Mouse (Mus musculus) heart, adult 2 months (tissue): ENCODE data around the gene Hamp.

ENCODE experiments used
- CTCF ChIP-seq: fragments of 200-600 bp; IDR thresholded peaks from 2 replicates; pipeline ENCODE4 v1.8.1; 2022; ENCODE audit warnings: antibody characterized with exemption, mild to moderate bottlenecking, moderate library complexity
- EP300 ChIP-seq: fragments of 200-500 bp; IDR thresholded peaks from 2 replicates; pipeline ENCODE4 v1.6.1; 2011; ENCODE audit warnings: low read depth, low read length, control low read depth; ENCODE audit not compliant: insufficient read depth

DNA sequence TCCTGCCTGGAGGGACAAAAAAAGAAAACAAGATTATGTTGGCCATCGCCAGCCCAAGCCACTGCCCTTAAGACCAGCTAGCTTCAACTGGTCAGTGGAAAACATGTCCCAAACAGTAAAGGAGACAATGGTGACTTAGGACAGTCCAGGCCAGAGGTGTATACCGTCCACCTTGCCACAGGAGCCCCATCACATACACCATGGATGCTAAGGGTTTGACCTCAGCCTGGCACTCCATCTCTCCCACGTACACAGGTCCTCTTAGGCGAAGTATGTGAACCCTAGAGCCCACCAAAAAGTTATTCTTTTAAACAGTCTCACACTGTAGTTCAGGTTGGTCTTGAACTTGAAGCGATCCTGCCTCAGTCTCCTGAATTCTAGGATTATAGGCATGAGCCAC is 19.0 kb upstream of the Hamp start:
- no peak for TF ChIP-seq CTCF
- TF ChIP-seq EP300: no peak
